Mouse (Mus musculus) stomach, embryonic 15.5 days (tissue): ENCODE results near the gene Med27. TPM values are rescaled to one million over a fixed set of nuclear protein-coding genes. Genes with fewer than 3 reads are reported as not detected.

Experiments
- ATAC-seq: fragments of 200-750 bp; cut with Nextera tagmentation; 2 replicates; pipeline ENCODE4 v1.8.0; 2017; ENCODE audit warnings: low read depth, moderate number of reproducible peaks, moderate TSS enrichment; ENCODE audit not compliant: insufficient read depth, low FRiP score
- H3K27ac ChIP-seq: fragments of 300-500 bp; sonication (generic); 2 replicates; pipeline ENCODE4 v1.5.1; 2015; ENCODE audit warnings: mild to moderate bottlenecking, inconsistent platforms
- H3K27me3 ChIP-seq: fragments of 300-500 bp; sonication (generic); replicated peaks from 2 replicates; pipeline ENCODE4 v1.6.1; 2015; ENCODE audit warnings: inconsistent platforms
- H3K36me3 ChIP-seq: fragments of 300-500 bp; sonication (generic); 2 replicates; pipeline ENCODE4 v1.6.1; 2015; ENCODE audit warnings: inconsistent platforms
- H3K4me1 ChIP-seq: fragments of 300-500 bp; sonication (generic); 2 replicates; pipeline ENCODE4 v1.6.1; 2015; ENCODE audit warnings: inconsistent platforms
- H3K4me2 ChIP-seq: fragments of 300-500 bp; sonication (generic); 2 replicates; pipeline ENCODE4 v1.6.1; 2015; ENCODE audit warnings: mild to moderate bottlenecking, inconsistent platforms
- H3K4me3 ChIP-seq: fragments of 300-500 bp; sonication (generic); replicated peaks from 2 replicates; pipeline ENCODE4 v1.5.1; 2015; ENCODE audit warnings: inconsistent platforms
- H3K9ac ChIP-seq: fragments of 300-500 bp; sonication (generic); 2 replicates; pipeline ENCODE4 v1.6.1; 2015; ENCODE audit warnings: inconsistent platforms
- H3K9me3 ChIP-seq: fragments of 300-500 bp; sonication (generic); 2 replicates; pipeline ENCODE4 v1.6.1; 2016; ENCODE audit warnings: inconsistent platforms
- WGBS: fragments of 180-500 bp; shearing (Covaris S2); methylation state at CpG from one replicate; pipeline ENCODE4 v1.1.7; 2015; 5-methylcytosine and 5-hydroxymethylcytosine counted together
- polyA plus RNA-seq: library from polyadenylated mRNA; unstranded; fragments of >200 nt; fragmentation: Nextera tagmentation; extraction: Ambion mirVana; gene quantifications from 2 replicates; pipeline ENCODE4 v1.2.1, GENCODE M21; 2015

The Med27 gene
- polyA plus RNA-seq, 1 experiment from 2014 or later: 36.4 TPM

- Histone ChIP-seq H3K27me3 (no peaks in the 10 kb centered on the region), H3K9ac (no peak overlapping the region), H3K36me3 (no peaks in the 10 kb centered on the region), H3K9me3 (no peaks in the 10 kb centered on the region), H3K27ac (no peak overlapping the region), H3K4me2 (no peak overlapping the region), H3K4me3 (no peak overlapping the region), H3K4me1 (no peaks in the 10 kb centered on the region)
- no peak for ATAC-seq
- WGBS: 78% methylated on average over 8 of the region's 8 CpGs
Observed at GRCm38 (mm10) chr2:29365000-29365695, 18.5 kb downstream of the Med27 start.

DNA sequence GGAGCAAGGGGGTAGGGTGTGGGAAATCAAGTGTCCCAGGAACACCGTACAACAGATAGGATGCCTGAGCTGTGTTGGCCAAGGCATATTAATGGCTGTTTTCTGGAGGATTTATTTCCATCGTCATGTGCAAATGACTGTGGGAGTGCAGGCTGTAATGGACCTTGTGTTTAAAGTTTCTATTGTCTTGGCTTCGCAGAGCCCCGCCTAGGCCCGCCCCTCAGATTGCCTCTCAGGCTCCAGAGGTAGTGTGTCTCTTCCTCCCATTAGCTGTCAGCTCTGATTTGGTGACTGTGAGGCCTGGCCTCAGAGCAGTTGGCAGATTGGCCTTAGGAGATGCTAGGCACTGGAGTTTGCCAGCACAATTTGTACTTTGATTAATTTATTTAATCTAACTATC, 22.1 kb downstream of the Med27 start:
- no peak for ATAC-seq
- 57% methylated on average over 5 of the region's 5 CpGs for WGBS

DNA sequence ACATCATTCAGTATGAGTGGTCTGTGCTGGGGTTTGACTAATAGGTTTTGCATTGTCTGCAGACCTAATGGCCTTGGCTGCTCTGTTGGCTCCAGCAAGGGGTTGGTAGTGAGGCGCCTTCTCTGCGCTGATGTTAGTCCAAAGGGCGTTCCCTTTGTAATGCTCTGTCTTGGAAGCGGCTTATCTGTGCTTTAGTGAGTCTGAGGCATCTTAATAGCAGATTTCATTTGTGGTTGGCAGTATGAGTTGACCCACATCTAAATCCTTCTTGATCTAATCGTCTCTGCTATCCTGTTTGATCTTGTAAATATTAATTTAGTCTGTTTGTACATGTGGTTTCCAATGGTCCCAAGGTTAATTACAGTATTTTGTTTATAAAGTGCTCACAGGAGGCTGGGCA, 25.6 kb downstream of the Med27 start:
- 74% methylated on average over 5 of the region's 5 CpGs for WGBS
- H3K4me3 ChIP-seq: no peak overlapping the region
- H3K4me1 ChIP-seq: no peaks in the 10 kb centered on the region
- no peaks in the 10 kb centered on the region for H3K27me3 ChIP-seq
- H3K4me2 ChIP-seq: no peak overlapping the region
- no peak for ATAC-seq
- H3K9ac ChIP-seq: no peak overlapping the region
- H3K36me3 ChIP-seq: no peaks in the 10 kb centered on the region
- no peaks in the 10 kb centered on the region for H3K9me3 ChIP-seq
- H3K27ac ChIP-seq: no peak overlapping the region

More for the DNA sequence above, 22.1 kb downstream of the Med27 start:
- Histone ChIP-seq H3K4me3 (no peak overlapping the region), H3K4me2 (no peak overlapping the region), H3K27ac (no peak overlapping the region), H3K9ac (no peak overlapping the region), H3K36me3 (no peaks in the 10 kb centered on the region), H3K9me3 (no peaks in the 10 kb centered on the region), H3K4me1 (no peaks in the 10 kb centered on the region), H3K27me3 (no peaks in the 10 kb centered on the region)

GRCm38 (mm10) chr2:29381683-29382082, 35.1 kb downstream of the Med27 start:
- H3K4me3 ChIP-seq: no peak overlapping the region
- H3K4me2 ChIP-seq: no peak overlapping the region
- H3K4me1 ChIP-seq: no peaks in the 10 kb centered on the region
- ATAC-seq: no peak
- no peak overlapping the region for H3K9ac ChIP-seq
- WGBS: 25% methylated on average over 4 of the region's 4 CpGs
- H3K9me3 ChIP-seq: no peaks in the 10 kb centered on the region
- no peaks in the 10 kb centered on the region for H3K36me3 ChIP-seq
- no peaks in the 10 kb centered on the region for H3K27me3 ChIP-seq
- no peak overlapping the region for H3K27ac ChIP-seq

DNA sequence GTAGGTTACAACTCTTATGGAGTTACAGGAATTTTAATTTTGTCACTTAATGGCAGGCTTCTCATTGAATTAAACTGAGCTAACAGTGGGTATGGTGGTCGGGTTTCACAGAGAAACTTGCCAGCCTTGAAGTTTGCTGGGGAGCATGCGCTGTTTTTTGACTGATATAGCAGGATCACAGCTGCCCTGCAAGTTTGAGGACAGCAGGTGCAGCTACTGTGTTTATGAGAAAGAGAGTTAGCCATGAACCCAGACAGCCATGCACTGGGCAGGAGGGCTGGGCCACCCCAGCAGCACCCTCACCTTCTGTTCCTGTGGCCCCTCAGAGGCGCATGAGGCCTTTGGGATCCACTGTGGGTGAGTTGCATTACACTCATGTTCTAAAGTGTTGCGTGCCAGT, 36.0 kb downstream of the Med27 start:
- no peaks in the 10 kb centered on the region for H3K27me3 ChIP-seq
- no peaks in the 10 kb centered on the region for H3K4me1 ChIP-seq
- H3K27ac ChIP-seq: no peak overlapping the region
- H3K9me3 ChIP-seq: no peaks in the 10 kb centered on the region
- H3K4me2 ChIP-seq: no peak overlapping the region
- H3K9ac ChIP-seq: no peak overlapping the region
- ATAC-seq: no peak
- no peaks in the 10 kb centered on the region for H3K36me3 ChIP-seq
- no peak overlapping the region for H3K4me3 ChIP-seq
- whole genome bisulfite sequencing: 87% methylated on average over 4 of the region's 4 CpGs

- Histone ChIP-seq H3K9ac (no peak overlapping the region), H3K4me2 (no peak overlapping the region), H3K36me3 (no peaks in the 10 kb centered on the region), H3K27me3 (no peaks in the 10 kb centered on the region), H3K4me1 (no peaks in the 10 kb centered on the region), H3K4me3 (no peak overlapping the region), H3K9me3 (no peaks in the 10 kb centered on the region), H3K27ac (no peak overlapping the region)
- ATAC-seq: no peak
Observed at GRCm38 (mm10) chr2:29383133-29383532, 36.5 kb downstream of the Med27 start.

DNA sequence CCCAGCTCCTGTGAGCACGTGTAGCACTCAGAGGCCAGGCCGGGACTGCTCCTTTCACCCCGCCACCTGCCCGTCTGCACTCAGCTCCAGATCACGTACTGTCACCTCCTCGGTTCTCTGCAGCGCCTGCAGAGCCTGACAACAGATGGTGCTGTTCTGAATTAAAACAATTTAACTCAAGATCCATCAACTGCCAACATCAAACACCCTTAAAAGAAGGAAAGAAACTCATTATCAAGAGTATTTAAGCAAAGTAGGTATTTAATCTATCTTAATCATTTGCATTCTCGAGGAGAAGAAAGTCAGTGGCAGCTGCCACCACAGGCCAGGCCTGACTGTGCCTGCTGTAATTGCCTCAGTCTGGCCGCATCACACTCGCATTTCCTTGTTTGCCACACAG, 38.8 kb downstream of the Med27 start:
- Histone ChIP-seq H3K27ac (no peak overlapping the region), H3K9ac (no peak overlapping the region), H3K4me1 (no peaks in the 10 kb centered on the region), H3K4me3 (no peak overlapping the region), H3K27me3 (no peaks in the 10 kb centered on the region), H3K4me2 (no peak overlapping the region), H3K9me3 (no peaks in the 10 kb centered on the region), H3K36me3 (no peaks in the 10 kb centered on the region)
- ATAC-seq: no peak
- 56% methylated on average over 10 of the region's 10 CpGs for WGBS

DNA sequence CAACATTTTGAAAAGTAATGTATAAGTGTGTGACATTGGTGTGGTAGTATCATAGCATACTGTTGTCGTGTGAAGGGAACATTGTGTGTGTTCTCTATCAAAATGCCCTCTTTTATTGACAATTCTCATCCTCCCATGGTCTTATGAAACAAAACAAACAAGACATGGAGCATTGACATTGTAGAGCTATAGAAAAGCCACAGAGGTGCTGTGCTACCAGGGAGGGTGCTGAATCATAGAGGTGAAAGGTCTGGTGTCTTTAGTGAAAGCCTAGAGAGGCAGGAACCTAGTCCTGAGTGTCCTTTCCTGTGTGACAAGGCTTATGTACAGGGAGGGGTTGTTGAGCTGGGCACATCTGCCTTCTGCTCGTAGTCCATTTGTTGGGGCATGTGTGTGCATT, 40.6 kb downstream of the Med27 start:
- no peak overlapping the region for H3K4me3 ChIP-seq
- H3K9me3 ChIP-seq: no peaks in the 10 kb centered on the region
- H3K9ac ChIP-seq: no peak overlapping the region
- no peaks in the 10 kb centered on the region for H3K27me3 ChIP-seq
- 77% methylated on average over 2 of the region's 2 CpGs for WGBS
- no peaks in the 10 kb centered on the region for H3K36me3 ChIP-seq
- H3K4me1 ChIP-seq: no peaks in the 10 kb centered on the region
- no peak overlapping the region for H3K4me2 ChIP-seq
- H3K27ac ChIP-seq: no peak overlapping the region
- ATAC-seq: no peak

- Histone ChIP-seq H3K9me3 (no peaks in the 10 kb centered on the region), H3K9ac (no peak overlapping the region), H3K4me2 (no peak overlapping the region), H3K27me3 (no peaks in the 10 kb centered on the region), H3K27ac (no peak overlapping the region), H3K4me3 (no peak overlapping the region), H3K4me1 (no peaks in the 10 kb centered on the region), H3K36me3 (no peaks in the 10 kb centered on the region)
- WGBS: 78% methylated on average over 7 of the region's 7 CpGs
- ATAC-seq: no peak
Observed at GRCm38 (mm10) chr2:29388937-29389336, 42.3 kb downstream of the Med27 start.

GRCm38 (mm10) chr2:29391086-29391485, 44.5 kb downstream of the Med27 start:
- H3K9ac ChIP-seq: no peak overlapping the region
- no peaks in the 10 kb centered on the region for H3K27me3 ChIP-seq
- H3K4me3 ChIP-seq: no peak overlapping the region
- H3K4me1 ChIP-seq: no peaks in the 10 kb centered on the region; the same call in 1 of the 2 replicates
- H3K36me3 ChIP-seq: no peaks in the 10 kb centered on the region
- H3K27ac ChIP-seq: no peak overlapping the region
- WGBS: 77% methylated on average over 4 of the region's 4 CpGs
- no peak for ATAC-seq
- H3K4me2 ChIP-seq: no peak overlapping the region
- no peaks in the 10 kb centered on the region for H3K9me3 ChIP-seq

GRCm38 (mm10) chr2:29391996-29392395, 45.4 kb downstream of the Med27 start:
- no peaks in the 10 kb centered on the region; the same call in 1 of the 2 replicates for H3K4me1 ChIP-seq
- no peaks in the 10 kb centered on the region for H3K27me3 ChIP-seq
- H3K9me3 ChIP-seq: no peaks in the 10 kb centered on the region
- no peak for ATAC-seq
- H3K4me3 ChIP-seq: no peak overlapping the region
- H3K36me3 ChIP-seq: no peaks in the 10 kb centered on the region
- no peak overlapping the region for H3K27ac ChIP-seq
- H3K9ac ChIP-seq: no peak overlapping the region
- WGBS: 30% methylated on average over 1 of the region's 1 CpGs
- H3K4me2 ChIP-seq: no peak overlapping the region

GRCm38 (mm10) chr2:29400234-29400633, 53.6 kb downstream of the Med27 start:
- H3K9me3 ChIP-seq: no peaks in the 10 kb centered on the region
- peaks cover 6% of the 10 kb centered on the region; the same call in 1 of the 2 replicates for H3K4me1 ChIP-seq
- H3K36me3 ChIP-seq: no peaks in the 10 kb centered on the region
- no peak overlapping the region for H3K27ac ChIP-seq
- H3K9ac ChIP-seq: no peak overlapping the region
- no peak for ATAC-seq
- H3K4me3 ChIP-seq: no peak overlapping the region
- no peak overlapping the region for H3K4me2 ChIP-seq
- 82% methylated on average over 7 of the region's 7 CpGs for WGBS
- no peaks in the 10 kb centered on the region for H3K27me3 ChIP-seq

- Histone ChIP-seq H3K27me3 (no peaks in the 10 kb centered on the region), H3K4me2 (no peak overlapping the region), H3K9ac (no peak overlapping the region), H3K27ac (no peak overlapping the region), H3K4me1 (0 out of 2 replicates have a peak, but pooled peaks cover 6% of the 10 kb centered on the region), H3K4me3 (no peak overlapping the region), H3K36me3 (no peaks in the 10 kb centered on the region), H3K9me3 (no peaks in the 10 kb centered on the region)
- 90% methylated on average over 3 of the region's 3 CpGs for WGBS
- no peak for ATAC-seq
Observed at GRCm38 (mm10) chr2:29400812-29401211, 54.2 kb downstream of the Med27 start.
